ENCODE assay signal across 7 mouse cellular contexts in genomic region chr14:20480195-20480579, GRCm38 (mm10). TPM values are rescaled to one million over a fixed set of nuclear protein-coding genes. Genes with fewer than 3 reads are reported as not detected.
DNase-seq lines count a peak whose midpoint lies in the region; ATAC-seq and TF ChIP-seq lines count a peak whose summit lies in the region.

No protein-coding gene starts in this region.

- no peak for DNase-seq in lung, postnatal 0 days (ENCODE audit: low spot score)
- DNase-seq in lung, postnatal 10 days, result no peak
- DNase-seq in left cerebral cortex, adult 9 months (ENCODE audit: low spot score in 2 of 2), result no peak
- no peak for DNase-seq in thymus, adult 18-20 months

- H3K9ac ChIP-seq in lung, postnatal 0 days (replicated peaks; ENCODE audit: low read depth), result peak overlapping the region; percentile 76
- peak overlapping the region; percentile 75 for H3K9ac ChIP-seq in limb, embryonic 13.5 days
- peak overlapping the region; percentile 32; the same call in 1 of the 2 replicates for H3K9ac ChIP-seq in stomach, embryonic 15.5 days

- no peak for TF ChIP-seq EP300 in lung, postnatal 0 days (IDR thresholded peaks at IDR 0.05)

- peak overlapping the region; percentile 84 for H3K4me3 ChIP-seq in lung, postnatal 0 days (ENCODE audit: low read depth, low read length)
- peak overlapping the region; percentile 71 for H3K4me3 ChIP-seq in limb, embryonic 13.5 days
- peak overlapping the region; percentile 63 for H3K4me3 ChIP-seq in stomach, embryonic 15.5 days (replicated peaks)

- no peaks in the 10 kb centered on the region for H3K9me3 ChIP-seq in lung, postnatal 0 days (ENCODE audit: low read length)
- H3K9me3 ChIP-seq in limb, embryonic 13.5 days, result no peaks in the 10 kb centered on the region
- no peaks in the 10 kb centered on the region for H3K9me3 ChIP-seq in stomach, embryonic 15.5 days

- H3K27ac ChIP-seq in lung, postnatal 0 days (ENCODE audit: low read length), result peak overlapping the region; percentile 93
- no peak overlapping the region; the same call in 1 of the 2 replicates for H3K27ac ChIP-seq in limb, embryonic 13.5 days
- H3K27ac ChIP-seq in stomach, embryonic 15.5 days, result peak overlapping the region; percentile 85; the same call in 1 of the 2 replicates

- H3K27me3 ChIP-seq in lung, postnatal 0 days (replicated peaks; ENCODE audit: insufficient read depth, low read length), result no peaks in the 10 kb centered on the region
- no peaks in the 10 kb centered on the region for H3K27me3 ChIP-seq in limb, embryonic 13.5 days
- H3K27me3 ChIP-seq in stomach, embryonic 15.5 days (replicated peaks), result no peaks in the 10 kb centered on the region

- H3K36me3 ChIP-seq in lung, postnatal 0 days (ENCODE audit: insufficient read depth, low read length), result no peaks in the 10 kb centered on the region
- H3K36me3 ChIP-seq in limb, embryonic 13.5 days, result peaks cover 16% of the 10 kb centered on the region
- 0 out of 2 replicates have a peak, but pooled peaks cover 4% of the 10 kb centered on the region for H3K36me3 ChIP-seq in stomach, embryonic 15.5 days

- WGBS in lung, postnatal 0 days, result 50% methylated on average over 1 of the region's 1 CpGs
- WGBS in limb, embryonic 13.5 days, result 76% methylated on average over 1 of the region's 1 CpGs
- WGBS in stomach, embryonic 15.5 days, result 62% methylated on average over 1 of the region's 1 CpGs

- peak overlapping the region; percentile 82 for H3K4me2 ChIP-seq in lung, postnatal 0 days (replicated peaks; ENCODE audit: low read depth, low read length)
- H3K4me2 ChIP-seq in limb, embryonic 13.5 days (replicated peaks), result peak overlapping the region; percentile 80
- peak overlapping the region; percentile 75 for H3K4me2 ChIP-seq in stomach, embryonic 15.5 days

- H3K4me1 ChIP-seq in lung, postnatal 0 days (ENCODE audit: insufficient read depth, low read depth, low read length), result 0 out of 2 replicates have a peak, but pooled peaks cover 3% of the 10 kb centered on the region
- peaks cover 23% of the 10 kb centered on the region for H3K4me1 ChIP-seq in limb, embryonic 13.5 days
- H3K4me1 ChIP-seq in stomach, embryonic 15.5 days, result peaks cover 9% of the 10 kb centered on the region; the same call in 1 of the 2 replicates

- TF ChIP-seq CTCF in lung, postnatal 0 days (IDR thresholded peaks at IDR 0.05), result no peak

- ATAC-seq in lung, postnatal 0 days, result peak; percentile 3; the same call in 1 of the 2 replicates
- ATAC-seq in erythroid progenitor cell, adult 5-6 weeks (replicated peaks; ENCODE audit: low FRiP score, poor library complexity, severe bottlenecking), result peak; percentile 3; the same call in 1 of the 2 replicates
- no peak for ATAC-seq in limb, embryonic 13.5 days (ENCODE audit: low FRiP score, low read depth)
- no peak for ATAC-seq in stomach, embryonic 15.5 days (ENCODE audit: insufficient read depth, low FRiP score, low read depth)

RNA-seq across cellular contexts. Expression of gene Anxa7, which starts 0.3 kb away (rescaled TPM):
- polyA plus RNA-seq in lung, postnatal 0 days (2015; fragmentation: Nextera tagmentation; extraction: Ambion mirVana), result 52.9 and 56.9 TPM in 2 replicates
- 59.9 and 88.3 TPM in 2 replicates for total RNA-seq in erythroid progenitor cell, adult 5-6 weeks (2015; ENCODE audit: low replicate concordance)
- 60.6 and 79.3 TPM in 2 replicates for total RNA-seq in erythroid progenitor cell, adult 5-6 weeks (2017; ENCODE audit: low replicate concordance)
- polyA plus RNA-seq in limb, embryonic 13.5 days (2015; fragmentation: Nextera tagmentation; extraction: Ambion mirVana), result 36.1 and 37.4 TPM in 2 replicates
- polyA plus RNA-seq in stomach, embryonic 15.5 days (2015; fragmentation: Nextera tagmentation; extraction: Ambion mirVana), result 58.4 and 59.9 TPM in 2 replicates

RNA-seq across cellular contexts. Expression of gene Mss51, which starts 16.5 kb away (rescaled TPM):
- 0.20 and 0.38 TPM in 2 replicates for polyA plus RNA-seq in lung, postnatal 0 days (2015; fragmentation: Nextera tagmentation; extraction: Ambion mirVana)
- 8.0 and 20.2 TPM in 2 replicates for total RNA-seq in erythroid progenitor cell, adult 5-6 weeks (2015; ENCODE audit: low replicate concordance)
- total RNA-seq in erythroid progenitor cell, adult 5-6 weeks (2017; ENCODE audit: low replicate concordance), result 5.6 and 15.4 TPM in 2 replicates
- 1.3 and 1.9 TPM in 2 replicates for polyA plus RNA-seq in limb, embryonic 13.5 days (2015; fragmentation: Nextera tagmentation; extraction: Ambion mirVana)
- polyA plus RNA-seq in stomach, embryonic 15.5 days (2015; fragmentation: Nextera tagmentation; extraction: Ambion mirVana), result 0.64 and 0.92 TPM in 2 replicates

RNA-seq across cellular contexts. Expression of gene Cfap70, which starts 28.2 kb away (rescaled TPM):
- polyA plus RNA-seq in lung, postnatal 0 days (2015; fragmentation: Nextera tagmentation; extraction: Ambion mirVana), result 3.7 and 4.0 TPM in 2 replicates
- not detected in 2 replicates for total RNA-seq in erythroid progenitor cell, adult 5-6 weeks (2015; ENCODE audit: low replicate concordance)
- total RNA-seq in erythroid progenitor cell, adult 5-6 weeks (2017; ENCODE audit: low replicate concordance), result not detected in 2 replicates
- 0.19 and 0.31 TPM in 2 replicates for polyA plus RNA-seq in limb, embryonic 13.5 days (2015; fragmentation: Nextera tagmentation; extraction: Ambion mirVana)
- 0.27 and 0.63 TPM in 2 replicates for polyA plus RNA-seq in stomach, embryonic 15.5 days (2015; fragmentation: Nextera tagmentation; extraction: Ambion mirVana)

Comparison
In these comparisons a context has a peak if more than half of its experiments do, and no peak if none do; other contexts are left out.
1. ATAC-seq: peak in lung, postnatal 0 days (single experiment) and erythroid progenitor cell, adult 5-6 weeks (single experiment); none in limb, embryonic 13.5 days (single experiment) and stomach, embryonic 15.5 days (single experiment).
2. Peak in every context shown above with its lines, with median percentiles within 50 percentile points of each other: H3K4me2 ChIP-seq, H3K4me3 ChIP-seq and H3K9ac ChIP-seq.